Mouse (Mus musculus): Measurements from ENCODE around the gene Prkaa1. TPM values are rescaled to one million over a fixed set of nuclear protein-coding genes. Genes with fewer than 3 reads are reported as not detected.
"Not testable (repeated sequence)": the region's sequence is repeated elsewhere in the genome, so short reads cannot be mapped to it uniquely, and the experiment has no call there.

The Prkaa1 gene
- polyA plus RNA-seq, 1 experiment from 2014 or later: 25.9 TPM

DNA sequence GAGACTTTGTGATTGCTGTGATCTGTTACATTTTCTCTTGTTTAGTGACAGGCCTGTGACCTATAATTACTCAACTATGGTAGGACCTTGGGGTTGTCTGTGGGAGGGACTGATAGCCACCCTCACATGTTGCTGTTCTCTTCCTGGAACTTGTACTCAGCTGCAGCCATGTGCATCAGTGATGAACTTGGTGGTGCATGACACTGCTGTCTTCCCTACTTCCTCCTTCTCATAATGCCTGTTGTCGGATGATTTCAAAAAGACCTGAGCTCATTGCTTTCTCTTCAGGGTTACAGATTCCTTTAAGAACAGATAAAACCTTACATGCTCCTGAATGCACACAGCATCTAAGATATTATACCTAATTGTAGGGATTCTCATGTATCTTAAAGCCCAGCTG is 44.4 kb downstream of the Prkaa1 start:
- ATAC-seq: no peak
- peaks cover 17% of the 10 kb centered on the region for H3K4me1 ChIP-seq (replicated peaks)
- 92% methylated on average over 1 of the region's 1 CpGs for WGBS

DNA sequence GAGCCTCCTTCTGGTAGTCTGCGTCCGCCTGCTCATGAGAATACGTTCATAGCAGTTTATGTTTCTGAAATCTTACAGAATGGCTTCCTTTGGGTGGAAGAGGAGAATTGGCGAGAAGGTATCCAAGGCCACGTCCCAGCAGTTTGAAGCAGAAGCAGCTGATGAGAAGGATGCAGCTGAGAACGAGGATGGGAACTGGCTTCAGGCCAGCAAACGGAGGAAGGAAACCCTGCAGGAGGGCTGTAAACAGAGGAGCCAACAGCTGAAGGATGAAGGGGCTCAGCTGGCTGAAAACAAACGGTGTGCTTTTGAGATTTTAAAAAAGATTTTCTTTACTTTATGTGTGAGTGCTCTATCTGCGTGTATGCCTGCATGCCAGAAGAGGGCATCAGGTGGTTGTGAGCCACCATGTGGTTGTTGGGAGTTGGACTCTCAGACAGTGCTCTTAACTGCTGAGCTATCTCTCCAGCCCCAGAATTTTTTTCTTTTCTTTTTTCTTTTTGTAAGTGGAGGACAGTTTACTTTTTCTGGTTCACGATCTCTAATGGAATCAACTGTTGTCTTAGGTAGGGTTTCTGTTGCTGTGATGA is 45.9 kb downstream of the Prkaa1 start:
- H3K4me2 ChIP-seq (replicated peaks): no peak overlapping the region
- H3K27ac ChIP-seq: no peak overlapping the region
- peaks cover 4% of the 10 kb centered on the region; the same call in 1 of the 2 replicates for H3K36me3 ChIP-seq
- WGBS: 52% methylated on average over 10 of the region's 10 CpGs
- no peak overlapping the region for H3K4me3 ChIP-seq (replicated peaks)
- no peak for ATAC-seq
- H3K9ac ChIP-seq: no peak overlapping the region
- H3K4me1 ChIP-seq (replicated peaks): peaks cover 12% of the 10 kb centered on the region
- H3K9me3 ChIP-seq: no peaks in the 10 kb centered on the region
- no peaks in the 10 kb centered on the region for H3K27me3 ChIP-seq (replicated peaks)

More for the DNA sequence above, 44.4 kb downstream of the Prkaa1 start:
- Histone ChIP-seq H3K9me3 (no peaks in the 10 kb centered on the region), H3K9ac (no peak overlapping the region), H3K4me3 (replicated peaks) (no peak overlapping the region), H3K36me3 (0 out of 2 replicates have a peak, but pooled peaks cover 3% of the 10 kb centered on the region), H3K4me2 (replicated peaks) (no peak overlapping the region), H3K27me3 (replicated peaks) (no peaks in the 10 kb centered on the region), H3K27ac (no peak overlapping the region)

GRCm38 (mm10) chr15:5193833-5194232 is 50.2 kb downstream of the Prkaa1 start:
- WGBS: 71% methylated on average over 3 of the region's 3 CpGs
- Histone ChIP-seq H3K4me1 (replicated peaks) (no peaks in the 10 kb centered on the region), H3K36me3 (peaks cover 7% of the 10 kb centered on the region; the same call in 1 of the 2 replicates), H3K4me2 (replicated peaks) (no peak overlapping the region), H3K4me3 (replicated peaks) (no peak overlapping the region), H3K27me3 (replicated peaks) (no peaks in the 10 kb centered on the region), H3K9ac (no peak overlapping the region), H3K9me3 (no peaks in the 10 kb centered on the region), H3K27ac (no peak overlapping the region)
- ATAC-seq: no peak

DNA sequence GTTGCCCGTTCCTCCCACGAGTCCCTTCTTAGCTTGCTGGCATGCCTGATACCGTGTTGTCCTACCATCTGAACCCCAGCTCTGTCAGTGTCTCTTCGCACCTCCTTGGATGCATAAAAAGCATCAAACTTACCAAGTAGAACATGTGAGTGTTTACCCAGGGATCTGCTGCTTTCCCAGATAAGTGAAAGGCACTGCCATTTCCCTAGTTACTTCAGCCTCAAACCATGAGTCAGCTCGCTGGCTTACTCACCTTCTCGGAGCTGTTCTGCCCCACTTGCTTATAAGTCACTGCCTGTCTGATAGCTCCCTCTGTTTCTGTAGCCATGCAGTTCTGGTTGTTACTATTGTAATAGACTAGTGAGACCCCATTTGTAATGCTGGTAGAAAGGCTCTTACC is 50.8 kb downstream of the Prkaa1 start:
- no peak for ATAC-seq
- WGBS: 80% methylated on average over 6 of the region's 6 CpGs

GRCm38 (mm10) chr15:5194931-5195330 is 51.3 kb downstream of the Prkaa1 start:
- peaks cover 7% of the 10 kb centered on the region; the same call in 1 of the 2 replicates for H3K36me3 ChIP-seq
- H3K9me3 ChIP-seq: no peaks in the 10 kb centered on the region
- ATAC-seq: no peak
- no peak overlapping the region for H3K4me2 ChIP-seq (replicated peaks)
- no peak overlapping the region for H3K9ac ChIP-seq
- no peaks in the 10 kb centered on the region for H3K27me3 ChIP-seq (replicated peaks)
- H3K27ac ChIP-seq: no peak overlapping the region
- no peaks in the 10 kb centered on the region for H3K4me1 ChIP-seq (replicated peaks)
- H3K4me3 ChIP-seq (replicated peaks): no peak overlapping the region
- 88% methylated on average over 9 of the region's 9 CpGs for WGBS

More for the DNA sequence above, 50.8 kb downstream of the Prkaa1 start:
- H3K27ac ChIP-seq: no peak overlapping the region
- H3K27me3 ChIP-seq (replicated peaks): no peaks in the 10 kb centered on the region
- H3K9ac ChIP-seq: no peak overlapping the region
- no peak overlapping the region for H3K4me2 ChIP-seq (replicated peaks)
- H3K4me1 ChIP-seq (replicated peaks): no peaks in the 10 kb centered on the region
- H3K9me3 ChIP-seq: no peaks in the 10 kb centered on the region
- H3K4me3 ChIP-seq (replicated peaks): no peak overlapping the region
- H3K36me3 ChIP-seq: peaks cover 7% of the 10 kb centered on the region; the same call in 1 of the 2 replicates

- Histone ChIP-seq H3K4me2 (replicated peaks) (peak overlapping the region; percentile 22; the same call in 1 of the 2 replicates), H3K4me3 (replicated peaks) (no peak overlapping the region), H3K27ac (peak overlapping the region; percentile 52; the same call in 1 of the 2 replicates), H3K36me3 (peaks cover 5% of the 10 kb centered on the region; the same call in 1 of the 2 replicates), H3K9me3 (no peaks in the 10 kb centered on the region), H3K4me1 (replicated peaks) (no peaks in the 10 kb centered on the region), H3K27me3 (replicated peaks) (no peaks in the 10 kb centered on the region), H3K9ac (no peak overlapping the region)
- ATAC-seq: peak; percentile 96
- WGBS: 53% methylated on average over 4 of the region's 4 CpGs
Observed at GRCm38 (mm10) chr15:5195987-5196514, 52.4 kb downstream of the Prkaa1 start.

- Histone ChIP-seq H3K4me3 (replicated peaks) (no peak overlapping the region), H3K9ac (no peak overlapping the region), H3K4me1 (replicated peaks) (no peaks in the 10 kb centered on the region), H3K4me2 (replicated peaks) (peak overlapping the region; percentile 22; the same call in 1 of the 2 replicates), H3K9me3 (no peaks in the 10 kb centered on the region), H3K36me3 (peaks cover 5% of the 10 kb centered on the region; the same call in 1 of the 2 replicates), H3K27ac (peak overlapping the region; percentile 52; the same call in 1 of the 2 replicates), H3K27me3 (replicated peaks) (no peaks in the 10 kb centered on the region)
- WGBS: 56% methylated on average over 4 of the region's 4 CpGs
- ATAC-seq: no peak; the same call in 1 of the 2 replicates
Observed at GRCm38 (mm10) chr15:5196691-5197090, 53.0 kb downstream of the Prkaa1 start.

DNA sequence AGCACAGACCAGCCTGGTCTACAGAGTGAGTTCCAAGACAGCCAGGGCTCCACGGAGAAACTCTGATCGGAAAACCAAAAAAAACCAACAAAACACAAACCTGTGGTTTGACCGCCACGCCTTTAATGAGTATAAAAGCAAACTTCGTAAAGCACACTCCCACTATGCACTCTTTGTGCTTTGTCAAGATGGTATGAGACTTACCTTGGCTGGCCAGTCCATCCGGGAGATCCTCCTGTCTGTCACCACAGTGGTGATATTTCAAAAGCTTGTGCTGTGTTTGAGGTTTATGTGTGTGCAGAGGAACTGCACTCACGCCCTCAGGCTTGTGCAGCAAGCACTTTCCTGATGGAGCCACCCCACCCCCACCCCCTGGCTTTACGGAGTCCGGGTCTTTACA is 61.6 kb downstream of the Prkaa1 start:
- no peaks in the 10 kb centered on the region; the same call in 1 of the 2 replicates for H3K36me3 ChIP-seq
- ATAC-seq: no peak
- H3K4me3 ChIP-seq (replicated peaks): no peak overlapping the region
- no peak overlapping the region for H3K27ac ChIP-seq
- H3K4me2 ChIP-seq (replicated peaks): no peak overlapping the region
- WGBS: 78% methylated on average over 9 of the region's 9 CpGs
- H3K4me1 ChIP-seq (replicated peaks): no peaks in the 10 kb centered on the region
- no peak overlapping the region for H3K9ac ChIP-seq
- H3K27me3 ChIP-seq (replicated peaks): no peaks in the 10 kb centered on the region
- H3K9me3 ChIP-seq: no peaks in the 10 kb centered on the region

- H3K4me2 ChIP-seq (replicated peaks): no peak overlapping the region
- H3K27me3 ChIP-seq (replicated peaks): no peaks in the 10 kb centered on the region
- WGBS: 89% methylated on average over 3 of the region's 3 CpGs
- no peak overlapping the region for H3K9ac ChIP-seq
- no peaks in the 10 kb centered on the region for H3K36me3 ChIP-seq
- no peak overlapping the region for H3K4me3 ChIP-seq (replicated peaks)
- no peaks in the 10 kb centered on the region for H3K4me1 ChIP-seq (replicated peaks)
- ATAC-seq: peak; percentile 77
- no peaks in the 10 kb centered on the region for H3K9me3 ChIP-seq
- H3K27ac ChIP-seq: no peak overlapping the region
Observed at GRCm38 (mm10) chr15:5209116-5209515, 65.5 kb downstream of the Prkaa1 start.

DNA sequence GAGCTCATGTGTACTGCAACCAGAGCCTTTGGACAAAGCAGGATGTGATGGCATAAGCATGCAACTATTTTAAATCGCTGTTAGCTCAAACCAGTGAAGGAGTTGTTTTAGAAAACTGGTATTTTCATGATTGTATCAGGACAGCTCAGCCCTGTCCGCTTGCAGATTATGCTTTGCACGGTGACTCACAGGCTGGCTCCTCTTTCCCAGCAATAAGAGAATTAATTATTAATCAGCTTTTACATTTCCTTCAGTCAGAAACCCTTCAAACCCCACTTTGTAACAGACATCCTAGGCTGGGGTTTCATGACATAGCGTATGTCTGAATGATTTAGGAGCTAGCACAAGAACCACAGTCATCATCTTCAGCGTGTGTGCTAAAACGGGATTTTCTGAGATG is 76.8 kb downstream of the Prkaa1 start:
- H3K4me2 ChIP-seq (replicated peaks): no peak overlapping the region
- 0 out of 2 replicates have a peak, but pooled peaks cover 2% of the 10 kb centered on the region for H3K4me1 ChIP-seq (replicated peaks)
- no peaks in the 10 kb centered on the region for H3K9me3 ChIP-seq
- ATAC-seq: peak; percentile 90
- H3K27ac ChIP-seq: no peak overlapping the region
- no peak overlapping the region for H3K9ac ChIP-seq
- no peaks in the 10 kb centered on the region for H3K36me3 ChIP-seq
- no peak overlapping the region for H3K4me3 ChIP-seq (replicated peaks)
- H3K27me3 ChIP-seq (replicated peaks): no peaks in the 10 kb centered on the region
- 74% methylated on average over 6 of the region's 6 CpGs for WGBS

- not testable (repeated sequence) for H3K9ac ChIP-seq; H3K4me3 ChIP-seq (replicated peaks); H3K9me3 ChIP-seq; H3K27ac ChIP-seq; H3K4me1 ChIP-seq (replicated peaks); H3K36me3 ChIP-seq; H3K4me2 ChIP-seq (replicated peaks); H3K27me3 ChIP-seq (replicated peaks); ATAC-seq
- WGBS: 81% methylated on average over 10 of the region's 10 CpGs
Observed at GRCm38 (mm10) chr15:5230746-5231145, 87.1 kb downstream of the Prkaa1 start.

All from intestine, embryonic 15.5 days (tissue).